Mouse (Mus musculus) stomach, postnatal 0 days (tissue): ENCODE results near the gene Ap1m2. TPM values are rescaled to one million over a fixed set of nuclear protein-coding genes. Genes with fewer than 3 reads are reported as not detected.

Experiments used
- ATAC-seq: fragments of 200-750 bp; cut with Nextera tagmentation; 2 replicates; pipeline ENCODE4 v1.8.0; 2017; ENCODE audit not compliant: low FRiP score, low TSS enrichment
- DNase-seq: peaks from one replicate; pipeline ENCODE4 v3.0.0-alpha.2; 2016; ENCODE audit warnings: low spot score
- H3K27ac ChIP-seq: fragments of 300-500 bp; sonication (generic); replicated peaks from 2 replicates; pipeline ENCODE4 v1.5.1; 2014; ENCODE audit warnings: mild to moderate bottlenecking, control low read depth
- H3K27me3 ChIP-seq: fragments of 300-500 bp; sonication (generic); 2 replicates; pipeline ENCODE4 v1.6.1; 2014; ENCODE audit warnings: low read length; ENCODE audit not compliant: control insufficient read depth, insufficient read depth
- H3K36me3 ChIP-seq: fragments of 300-500 bp; sonication (generic); 2 replicates; pipeline ENCODE4 v1.6.1; 2014; ENCODE audit warnings: low read length, mixed read lengths; ENCODE audit not compliant: control insufficient read depth, insufficient read depth
- H3K4me1 ChIP-seq: fragments of 300-500 bp; sonication (generic); replicated peaks from 2 replicates; pipeline ENCODE4 v1.6.1; 2014; ENCODE audit warnings: antibody characterized with exemption; ENCODE audit not compliant: control insufficient read depth, insufficient read depth
- H3K4me2 ChIP-seq: fragments of 300-500 bp; sonication (generic); replicated peaks from 2 replicates; pipeline ENCODE4 v1.6.1; 2014; ENCODE audit warnings: low read depth, mild to moderate bottlenecking, control low read depth, moderate library complexity
- H3K4me3 ChIP-seq: fragments of 300-500 bp; sonication (generic); 2 replicates; pipeline ENCODE4 v1.5.1; 2014; ENCODE audit warnings: low read depth, low read length, control low read depth
- H3K9ac ChIP-seq: fragments of 300-500 bp; sonication (generic); 2 replicates; pipeline ENCODE4 v1.6.1; 2014; ENCODE audit warnings: mild to moderate bottlenecking, low read length, control low read depth, mixed read lengths
- H3K9me3 ChIP-seq: fragments of 300-500 bp; sonication (generic); 2 replicates; pipeline ENCODE4 v1.6.1; 2016; ENCODE audit warnings: low read length; ENCODE audit not compliant: control insufficient read depth
- CTCF ChIP-seq: IDR thresholded peaks from 2 replicates; pipeline ENCODE4 v1.5.1; 2016; ENCODE audit warnings: antibody characterized with exemption, low read depth, mild to moderate bottlenecking, moderate library complexity
- EP300 ChIP-seq: optimal IDR thresholded peaks from 2 replicates; pipeline ENCODE3; 2016; ENCODE audit warnings: antibody characterized with exemption
- WGBS: fragments of 180-500 bp; shearing (Covaris S2); extraction: QIAGEN DNeasy Blood & Tissue Kit; methylation state at CpG from one replicate; pipeline ENCODE4 v1.1.7; 2014; 5-methylcytosine and 5-hydroxymethylcytosine counted together
- polyA plus RNA-seq: library from polyadenylated mRNA; unstranded; fragments of >200 nt; fragmentation: Nextera tagmentation; extraction: Ambion mirVana; gene quantifications from 2 replicates; pipeline ENCODE4 v1.2.1, GENCODE M21; 2015

Ap1m2 gene
- 84.9 and 90.6 TPM in 2 replicates for polyA plus RNA-seq

GRCm38 (mm10) chr9:21312134-21312533, at the start of gene Ap1m2:
Gene Ap1m2, minus strand, starts transcription at chr9:21312337.
- 10% methylated on average over 30 of the region's 35 CpGs for WGBS
- Histone ChIP-seq H3K27me3 (no peaks in the 10 kb centered on the region), H3K9me3 (no peaks in the 10 kb centered on the region), H3K27ac (peak within 1 kb of the TSS; percentile 74), H3K4me2 (peak within 1 kb of the TSS; percentile 49), H3K4me1 (no peaks in the 10 kb centered on the region), H3K9ac (peak within 1 kb of the TSS; percentile 63), H3K4me3 (peak within 1 kb of the TSS; percentile 49), H3K36me3 (no peaks in the 10 kb centered on the region; the same call in 1 of the 2 replicates)
- ATAC-seq (peak; percentile 77), DNase-seq (peak; percentile 87)
- TF ChIP-seq CTCF (peak; percentile 68), EP300 (no peak)

GRCm38 (mm10) chr9:21356981-21357718, 45.0 kb upstream of the Ap1m2 start:
- no peak overlapping the region for H3K9ac ChIP-seq
- no peak overlapping the region for H3K27ac ChIP-seq
- H3K36me3 ChIP-seq: peaks cover 17% of the 10 kb centered on the region
- peak; percentile 67 for DNase-seq
- 0% methylated on average over 1 of the region's 1 CpGs for WGBS
- TF ChIP-seq EP300 (no peak), CTCF (peak; percentile 86)
- H3K9me3 ChIP-seq: no peaks in the 10 kb centered on the region
- peak; percentile 72 for ATAC-seq
- no peaks in the 10 kb centered on the region for H3K4me1 ChIP-seq
- no peak overlapping the region for H3K4me3 ChIP-seq
- no peak overlapping the region for H3K4me2 ChIP-seq
- no peaks in the 10 kb centered on the region for H3K27me3 ChIP-seq

GRCm38 (mm10) chr9:21354796-21355195, 42.7 kb upstream of the Ap1m2 start:
- ATAC-seq (no peak), DNase-seq (no peak)
- Histone ChIP-seq H3K4me2 (no peak overlapping the region), H3K9ac (no peak overlapping the region), H3K27ac (no peak overlapping the region), H3K9me3 (no peaks in the 10 kb centered on the region), H3K27me3 (no peaks in the 10 kb centered on the region), H3K4me3 (no peak overlapping the region), H3K36me3 (peaks cover 19% of the 10 kb centered on the region), H3K4me1 (no peaks in the 10 kb centered on the region)
- TF ChIP-seq CTCF (no peak), EP300 (no peak)
- 88% methylated on average over 6 of the region's 6 CpGs for WGBS

- peaks cover 26% of the 10 kb centered on the region for H3K36me3 ChIP-seq
- H3K4me2 ChIP-seq: no peak overlapping the region
- no peak for DNase-seq
- TF ChIP-seq EP300 (no peak), CTCF (no peak)
- H3K4me3 ChIP-seq: no peak overlapping the region
- WGBS: 64% methylated on average over 2 of the region's 2 CpGs
- H3K27me3 ChIP-seq: no peaks in the 10 kb centered on the region
- H3K27ac ChIP-seq: no peak overlapping the region
- H3K4me1 ChIP-seq: no peaks in the 10 kb centered on the region
- no peaks in the 10 kb centered on the region for H3K9me3 ChIP-seq
- no peak for ATAC-seq
- no peak overlapping the region for H3K9ac ChIP-seq
These were observed 41.2 kb upstream of the Ap1m2 start for GRCm38 (mm10) chr9:21353373-21353686.

- Histone ChIP-seq H3K4me3 (no peak overlapping the region), H3K27me3 (no peaks in the 10 kb centered on the region), H3K4me2 (no peak overlapping the region), H3K9me3 (no peaks in the 10 kb centered on the region), H3K36me3 (peaks cover 28% of the 10 kb centered on the region), H3K9ac (no peak overlapping the region), H3K4me1 (no peaks in the 10 kb centered on the region), H3K27ac (no peak overlapping the region)
- TF ChIP-seq EP300 (no peak), CTCF (no peak)
- DNase-seq: no peak
- WGBS: 47% methylated on average over 20 of the region's 20 CpGs
- no peak for ATAC-seq
These were observed 40.6 kb upstream of the Ap1m2 start for GRCm38 (mm10) chr9:21352463-21353372.
